Mouse (Mus musculus) megakaryocyte, embryonic 14.5 days (primary cell): ENCODE measurements around the gene Tmbim6.

Experiments
- FLI1 ChIP-seq: IDR thresholded peaks from 2 replicates; pipeline ENCODE4 v1.6.1; 2012; ENCODE audit warnings: low read length, inconsistent platforms, mixed read lengths
- GATA1 ChIP-seq: IDR thresholded peaks from 3 replicates; pipeline ENCODE4 v1.6.1; 2012; ENCODE audit warnings: mixed read lengths, low read length, inconsistent platforms, borderline replicate concordance

DNA sequence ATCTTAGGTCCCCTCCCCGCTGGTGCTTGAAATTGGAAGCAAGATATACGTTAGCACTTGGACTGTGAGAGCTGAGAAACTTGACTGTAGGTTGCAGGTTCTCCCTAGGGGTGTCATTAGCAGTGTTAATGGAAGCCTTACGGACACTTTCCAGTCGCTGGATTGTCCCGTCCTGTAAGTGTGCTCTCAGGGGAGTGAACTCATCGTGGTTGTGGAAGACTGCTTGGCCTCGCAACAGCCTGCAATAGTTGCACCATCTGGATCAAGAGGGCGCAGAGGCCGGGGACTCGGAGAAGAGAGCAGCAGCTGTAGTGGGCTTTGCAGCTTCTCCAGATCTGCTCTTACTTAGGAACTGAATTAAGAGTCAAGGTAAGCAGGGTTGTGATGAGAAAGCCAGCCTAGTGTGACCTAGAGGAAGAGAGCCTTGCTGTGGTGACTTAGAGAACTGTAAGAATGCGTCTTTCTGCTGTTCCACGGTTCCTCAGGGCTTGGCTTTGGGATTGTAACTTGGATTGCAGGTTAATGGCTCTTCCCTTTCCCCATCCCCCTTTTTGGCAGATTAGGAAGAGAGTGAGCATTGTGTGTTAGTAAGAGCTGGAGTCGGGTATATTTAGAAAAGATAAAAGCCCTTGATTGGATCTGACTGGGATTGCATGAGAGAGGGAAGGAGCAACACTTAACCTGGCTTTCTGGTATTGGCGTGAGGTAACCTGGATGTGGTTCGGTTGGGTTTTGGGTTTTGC is 7.0 kb downstream of the Tmbim6 start:
- no peak for TF ChIP-seq GATA1
- TF ChIP-seq FLI1 = 0 out of 2 replicates have a peak, but pooled peaks have one; percentile 12
